Mouse (Mus musculus): ENCODE measurements at regions not wholly inside any gene's neighbourhood (a gene's known extent, or its start where the extent isn't known, plus 50 kb on each side); places are given as distances from the start of the nearest gene placed in this dataset.

DNA sequence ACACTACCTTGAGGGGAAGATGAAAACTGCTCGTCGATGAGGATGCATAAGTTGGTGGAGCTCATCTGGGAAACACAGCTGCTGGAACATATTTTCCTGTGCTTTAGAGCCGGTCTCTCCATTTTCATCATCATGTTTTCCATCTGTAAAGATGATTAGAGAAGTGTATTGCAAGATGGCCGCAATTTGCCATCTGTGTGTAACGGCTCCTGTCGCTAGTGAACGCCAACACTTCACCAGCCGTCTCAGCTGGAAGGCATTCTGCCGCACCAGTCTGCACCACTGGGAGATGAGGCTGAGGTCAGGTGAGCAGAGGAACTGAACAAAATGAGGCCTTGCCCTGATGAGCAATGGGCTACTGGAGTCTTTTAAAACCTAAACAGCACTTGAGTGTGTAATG is 57.4 kb downstream of the Gm21962 start:
- DNase-seq (ENCODE audit: low spot score in 2 of 2) = no peak

- no peak for DNase-seq (ENCODE audit: low spot score in 2 of 2)
These were observed 58.1 kb downstream of the Gm21962 start for GRCm38 (mm10) chr3:137729421-137729820.

DNA sequence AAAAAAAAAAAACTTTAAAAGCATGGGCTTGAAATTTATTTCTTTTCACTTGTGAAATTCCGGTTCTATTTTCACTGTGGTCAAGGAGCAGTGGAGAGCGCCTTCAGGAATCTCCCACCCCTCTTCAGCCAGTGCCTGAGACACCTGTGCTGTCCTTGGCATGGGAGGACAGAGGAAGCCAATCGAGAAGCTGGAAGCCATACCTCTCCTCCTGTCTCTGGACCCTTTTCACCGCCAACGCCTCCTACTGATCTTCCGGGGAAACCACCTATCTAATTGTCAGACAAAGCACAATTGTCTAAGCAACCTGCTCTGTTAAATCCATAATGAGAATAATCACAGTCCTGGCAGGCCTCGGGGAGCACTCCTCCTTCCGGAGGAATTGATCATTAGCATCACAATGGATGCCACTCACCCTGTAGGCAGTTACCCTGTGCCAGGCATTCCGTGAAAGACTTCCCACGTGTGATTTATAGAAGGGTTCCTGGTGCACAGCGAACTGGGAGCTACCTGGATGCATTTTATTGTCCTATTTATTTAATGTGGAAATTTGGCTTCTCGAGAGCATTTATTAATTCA is 66.0 kb downstream of the Gm21962 start:
- no peak for DNase-seq (ENCODE audit: low spot score in 2 of 2)

- DNase-seq (ENCODE audit: low spot score in 2 of 2) = no peak
These were observed 70.2 kb downstream of the Gm21962 start for GRCm38 (mm10) chr3:137741528-137741927.

DNA sequence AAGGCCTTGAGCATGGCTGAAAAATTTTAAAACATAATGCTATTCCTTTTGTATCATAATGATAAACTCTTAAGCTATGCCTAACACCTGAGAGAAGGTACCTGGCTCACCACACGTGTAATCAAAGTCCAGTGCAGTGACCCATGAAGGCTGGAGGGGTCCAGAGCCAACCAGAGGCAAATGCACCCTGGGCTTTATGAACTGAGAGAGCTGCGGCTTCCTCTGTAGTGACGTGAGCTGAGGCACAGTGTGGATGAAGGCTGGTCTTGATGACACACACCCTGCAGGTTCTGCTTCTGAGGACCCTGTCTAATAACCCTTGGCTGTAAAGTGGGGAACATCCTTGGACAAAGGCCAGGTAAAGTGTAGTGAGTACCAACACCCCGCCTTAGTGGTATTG is 70.8 kb downstream of the Gm21962 start:
- no peak for DNase-seq (ENCODE audit: low spot score in 2 of 2)

DNA sequence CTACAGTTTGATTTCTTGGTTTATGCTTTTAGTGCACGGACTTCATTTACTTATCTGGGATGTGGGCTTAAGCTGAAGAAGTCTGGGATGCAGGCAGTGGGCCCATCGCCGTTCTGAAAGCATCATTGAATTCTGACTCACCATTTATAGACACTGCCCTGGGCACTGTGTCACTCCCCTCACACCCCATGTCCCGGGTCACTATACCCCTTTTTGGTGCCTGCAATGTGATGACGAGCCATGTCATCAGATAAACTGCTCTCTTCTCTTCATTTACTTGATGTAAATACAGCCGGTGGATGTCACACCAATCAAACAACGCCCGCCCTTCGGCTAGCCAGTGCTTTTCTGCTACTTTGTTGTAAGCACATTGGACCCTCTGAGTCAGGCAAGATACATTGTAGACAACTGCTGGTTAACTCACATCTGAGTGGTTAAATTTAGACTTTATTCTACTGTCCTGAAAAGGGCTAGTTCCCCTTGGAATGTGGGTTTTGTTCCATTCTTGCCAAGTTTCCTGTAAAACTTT is 80.5 kb downstream of the Gm21962 start:
- no peak for DNase-seq (ENCODE audit: low spot score in 2 of 2)

- peak; percentile 6 to 13 for DNase-seq (ENCODE audit: low spot score in 2 of 2)
These were observed 81.3 kb downstream of the Gm21962 start for GRCm38 (mm10) chr3:137752447-137753256.

GRCm38 (mm10) chr3:137753257-137753654 is 81.9 kb downstream of the Gm21962 start:
- no peak for DNase-seq (ENCODE audit: low spot score in 2 of 2)

- DNase-seq (ENCODE audit: low spot score in 2 of 2) = no peak
These were observed 84.1 kb downstream of the Gm21962 start for GRCm38 (mm10) chr3:137755391-137755790.

GRCm38 (mm10) chr3:137762213-137762884 is 91.0 kb downstream of the Gm21962 start:
- DNase-seq (ENCODE audit: low spot score in 2 of 2) = no peak

GRCm38 (mm10) chr3:137763406-137763805 is 92.1 kb downstream of the Gm21962 start:
- no peak for DNase-seq (ENCODE audit: low spot score in 2 of 2)

- DNase-seq (ENCODE audit: low spot score in 2 of 2) = no peak
These were observed 95.7 kb upstream of the H2afz start for GRCm38 (mm10) chr3:137768627-137769026.

GRCm38 (mm10) chr3:137775076-137775849 is 89.0 kb upstream of the H2afz start:
- DNase-seq (ENCODE audit: low spot score in 2 of 2) = peak; percentile 30 to 35

GRCm38 (mm10) chr3:137778113-137778512 is 86.2 kb upstream of the H2afz start:
- DNase-seq (ENCODE audit: low spot score in 2 of 2) = peak; percentile 2 to 14

DNA sequence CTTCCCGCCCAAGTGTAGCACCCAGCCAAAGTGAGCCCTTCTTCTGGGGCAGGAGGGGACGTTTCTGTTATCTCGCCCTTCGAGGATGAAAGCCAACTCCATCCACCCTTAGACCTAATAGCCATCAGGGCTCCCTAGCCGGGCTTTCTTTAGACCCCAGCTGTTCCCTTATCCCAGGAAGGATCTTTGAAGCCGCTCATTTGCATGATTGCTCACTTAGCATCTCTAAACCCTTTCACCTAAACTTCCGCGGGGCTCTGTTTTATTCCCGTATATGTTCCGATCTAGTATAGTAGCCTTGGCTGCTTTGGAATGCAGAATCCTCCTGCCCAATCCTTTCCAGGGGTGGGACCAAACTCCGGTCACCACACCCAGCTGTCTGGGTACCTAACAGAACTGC is 84.3 kb upstream of the H2afz start:
- DNase-seq (ENCODE audit: low spot score in 2 of 2) = no peak

GRCm38 (mm10) chr3:137782836-137783235 is 81.5 kb upstream of the H2afz start:
- DNase-seq (ENCODE audit: low spot score in 2 of 2) = no peak

DNA sequence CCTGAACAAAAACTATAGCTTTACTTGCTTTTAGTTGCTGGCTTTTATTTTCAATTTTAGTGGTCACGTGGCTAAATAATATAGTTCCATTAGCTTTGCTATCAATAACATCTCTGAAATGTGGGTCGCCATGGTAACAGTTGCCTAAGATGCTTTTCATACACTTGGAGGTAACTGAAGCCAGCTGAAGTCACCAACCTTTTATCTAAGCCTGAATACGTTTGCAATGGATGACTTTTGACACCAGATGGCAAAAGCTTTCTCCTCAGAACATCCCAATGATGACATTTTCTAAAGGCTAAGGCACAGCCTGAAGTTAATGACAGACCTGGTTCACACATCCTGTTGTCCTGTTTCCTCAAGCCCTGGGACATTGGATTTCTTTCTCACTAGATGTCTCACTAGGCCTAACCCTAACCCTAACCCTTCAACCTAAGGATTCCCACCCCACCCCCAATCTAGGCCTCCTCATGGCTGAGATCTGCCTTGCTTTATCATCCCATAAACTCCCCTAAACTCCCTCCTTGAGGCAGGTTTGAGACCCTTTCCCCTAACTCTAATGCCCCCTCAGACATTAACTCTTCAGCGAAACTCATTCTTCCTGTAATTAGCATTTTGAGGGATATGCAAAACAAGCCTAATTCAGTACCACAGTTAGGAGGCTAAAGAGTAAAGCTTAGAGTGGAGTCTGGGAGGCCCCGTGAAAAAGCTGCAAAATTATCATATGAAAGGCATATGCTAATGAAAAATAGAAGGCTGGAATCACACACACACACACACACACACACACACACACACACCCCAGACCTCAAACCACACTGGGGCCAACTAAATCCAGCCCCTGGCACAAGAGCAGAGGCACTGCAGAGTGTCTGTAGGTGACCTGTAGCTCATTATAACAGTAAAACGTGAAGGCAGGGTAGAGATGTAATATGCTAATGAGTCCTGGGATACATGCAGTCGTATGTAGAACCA is 80.1 kb upstream of the H2afz start:
- DNase-seq (ENCODE audit: low spot score in 2 of 2) = no peak

DNA sequence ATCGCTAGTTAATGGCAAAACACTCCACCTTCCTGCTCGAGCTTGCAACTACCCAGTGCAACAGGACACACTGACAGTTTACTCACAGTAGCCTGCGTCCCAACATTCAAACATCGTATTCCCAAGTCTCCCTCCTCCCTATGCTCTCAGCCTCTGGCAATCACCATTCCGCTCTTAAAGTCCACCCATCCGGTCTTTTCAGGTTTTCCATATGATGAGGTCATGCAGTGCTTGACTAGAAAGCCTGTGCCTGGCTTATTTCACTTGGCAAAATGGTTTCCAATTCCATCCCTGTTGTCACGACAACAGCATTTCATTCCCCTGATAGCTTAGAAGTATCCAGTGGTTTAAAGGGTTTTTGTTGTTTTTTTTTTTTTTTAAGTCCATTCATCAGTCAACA is 79.1 kb upstream of the H2afz start:
- DNase-seq (ENCODE audit: low spot score in 2 of 2) = no peak

DNA sequence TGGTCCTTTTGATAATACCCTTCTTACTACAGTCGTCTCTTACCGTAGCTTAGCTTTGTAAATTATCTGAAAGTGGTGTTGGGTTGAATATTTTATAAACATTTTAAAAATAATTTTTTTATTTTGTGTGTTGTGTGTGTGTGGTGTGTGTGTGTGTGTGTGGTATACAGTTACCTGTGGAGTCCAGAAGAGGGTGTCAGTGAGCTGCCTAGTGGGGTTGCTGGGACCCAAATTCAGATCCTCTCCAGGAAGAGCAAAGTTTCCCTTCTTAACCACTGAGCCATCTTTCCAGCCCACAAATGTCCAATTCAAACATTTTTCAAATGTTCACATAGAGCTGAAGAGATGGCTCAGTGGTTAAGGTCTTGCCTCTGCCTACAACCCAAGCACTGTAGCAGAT is 78.4 kb upstream of the H2afz start:
- DNase-seq (ENCODE audit: low spot score in 2 of 2) = no peak

GRCm38 (mm10) chr3:137789671-137790070 is 74.6 kb upstream of the H2afz start:
- DNase-seq (ENCODE audit: low spot score in 2 of 2) = no peak

GRCm38 (mm10) chr3:137790340-137790739 is 73.9 kb upstream of the H2afz start:
- no peak for DNase-seq (ENCODE audit: low spot score in 2 of 2)

Measured in spleen, postnatal 36 days (tissue).